Mouse (Mus musculus) thymus, adult 2 months (tissue): ENCODE data around the gene Krt79. TPM values are rescaled to one million over a fixed set of nuclear protein-coding genes. Genes with fewer than 3 reads are reported as not detected.

Source experiments
- DNase-seq: peaks from one replicate; pipeline ENCODE4 v3.0.0; 2021
- H3K27ac ChIP-seq: fragments of 200-500 bp; 2 replicates; pipeline ENCODE4 v1.5.1; 2012; ENCODE audit warnings: low read length, control low read depth; ENCODE audit not compliant: control insufficient read depth, insufficient read depth
- H3K27me3 ChIP-seq: fragments of 200-500 bp; 2 replicates; pipeline ENCODE4 v1.6.1; 2012; ENCODE audit warnings: mild to moderate bottlenecking, low read length, moderate library complexity, mixed read lengths; ENCODE audit not compliant: control insufficient read depth, insufficient read depth
- H3K36me3 ChIP-seq: fragments of 200-500 bp; 2 replicates; pipeline ENCODE4 v1.6.1; 2012; ENCODE audit warnings: mild to moderate bottlenecking, low read length, moderate library complexity; ENCODE audit not compliant: control insufficient read depth, insufficient read depth
- H3K4me1 ChIP-seq: fragments of 200-500 bp; replicated peaks from 2 replicates; pipeline ENCODE4 v1.6.1; 2012; ENCODE audit warnings: low read length; ENCODE audit not compliant: control insufficient read depth, insufficient read depth
- H3K4me3 ChIP-seq: fragments of 200-500 bp; 2 replicates; pipeline ENCODE4 v1.5.1; 2012; ENCODE audit warnings: mild to moderate bottlenecking, low read length, control low read depth, moderate library complexity; ENCODE audit not compliant: control insufficient read depth, insufficient read depth
- CTCF ChIP-seq: fragments of 200-500 bp; IDR thresholded peaks from 2 replicates; pipeline ENCODE4 v1.5.1; 2012; ENCODE audit warnings: mild to moderate bottlenecking, control low read depth, low read length, moderate library complexity, borderline replicate concordance; ENCODE audit not compliant: control insufficient read depth, poor library complexity, insufficient read depth; ENCODE audit errors: extremely low read depth
- POLR2A ChIP-seq: fragments of 200-500 bp; IDR thresholded peaks from 2 replicates; pipeline ENCODE4 v1.6.1; 2012; ENCODE audit warnings: mild to moderate bottlenecking, low read length, control low read depth, moderate library complexity; ENCODE audit not compliant: control insufficient read depth, poor library complexity, insufficient read depth; ENCODE audit errors: extremely low read depth
- WGBS: fragments of 180-500 bp; shearing (Covaris S2); methylation state at CpG from one replicate; pipeline ENCODE4 v1.1.7; 2018; 5-methylcytosine and 5-hydroxymethylcytosine counted together
- polyA plus RNA-seq: library from polyadenylated mRNA; depleted of rRNA; stranded (reverse); fragments of >200 nt; gene quantifications from 2 replicates; pipeline ENCODE4 v1.2.3, GENCODE M21; 2012

Krt79 gene
- polyA plus RNA-seq, 1 experiment = 1.8 TPM

DNA sequence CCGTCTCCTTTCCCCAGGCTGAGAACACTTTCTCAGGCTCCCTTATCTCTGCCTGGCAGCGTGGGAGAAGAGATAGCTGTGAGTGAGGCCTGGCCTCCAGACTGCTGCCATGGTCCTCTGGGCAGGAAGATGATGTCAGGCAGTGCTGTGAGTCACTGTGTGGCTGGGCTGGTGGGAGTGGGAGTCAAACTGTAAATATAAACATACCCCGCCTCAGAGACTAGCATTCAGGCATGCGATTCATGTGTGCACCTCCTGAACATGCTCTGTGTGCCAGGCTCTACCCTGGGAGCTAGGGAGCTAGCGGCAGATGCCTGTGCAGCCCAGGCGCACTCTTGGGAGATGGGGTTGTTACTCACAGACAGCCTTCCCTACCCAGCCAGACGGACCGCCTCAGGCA lies 1.8 kb upstream of the Krt79 start:
- Histone ChIP-seq H3K36me3 (no peaks in the 10 kb centered on the region), H3K4me1 (no peaks in the 10 kb centered on the region), H3K27ac (no peak overlapping the region), H3K27me3 (no peaks in the 10 kb centered on the region), H3K4me3 (no peak overlapping the region)
- 77% methylated on average over 8 of the region's 8 CpGs for WGBS
- DNase-seq = no peak
- TF ChIP-seq CTCF = no peak
- no peak for TF ChIP-seq POLR2A

DNA sequence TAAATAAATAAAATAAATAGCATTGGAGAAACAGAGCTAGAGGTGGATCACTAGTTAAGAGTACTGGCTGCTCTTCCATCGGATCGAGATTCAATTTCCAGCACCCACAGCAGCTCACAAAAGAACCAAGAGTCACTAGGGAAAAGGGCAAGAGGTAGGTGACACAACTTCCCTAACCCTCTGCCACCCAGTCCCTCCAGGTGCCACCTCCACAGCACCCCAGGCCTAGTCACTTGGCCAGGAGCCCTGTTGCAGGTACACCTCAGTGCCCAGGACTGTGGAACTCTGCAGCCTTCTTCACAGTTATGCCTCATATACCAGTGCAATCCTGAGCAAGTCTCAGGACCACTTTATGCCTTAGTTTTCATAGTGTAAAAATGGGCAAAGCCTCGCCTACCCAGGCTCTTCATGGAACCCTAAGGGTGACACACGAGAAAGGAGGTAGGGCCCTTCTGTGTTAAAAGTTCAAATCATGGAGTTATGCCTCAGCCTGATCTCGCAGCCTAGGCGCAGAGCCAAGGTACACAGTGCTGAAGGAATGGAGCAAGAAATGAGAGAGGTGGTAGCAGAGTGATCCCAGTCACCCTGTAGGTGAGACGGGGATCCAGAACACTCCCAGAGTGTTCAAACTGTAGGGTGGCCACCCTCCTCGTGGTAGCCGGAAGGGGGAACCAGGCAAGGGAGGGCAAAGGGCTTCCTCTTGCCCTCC lies 1.4 kb downstream of the Krt79 start:
- Histone ChIP-seq H3K4me1 (no peaks in the 10 kb centered on the region), H3K27me3 (no peaks in the 10 kb centered on the region)
- WGBS = 86% methylated on average over 9 of the region's 9 CpGs

DNA sequence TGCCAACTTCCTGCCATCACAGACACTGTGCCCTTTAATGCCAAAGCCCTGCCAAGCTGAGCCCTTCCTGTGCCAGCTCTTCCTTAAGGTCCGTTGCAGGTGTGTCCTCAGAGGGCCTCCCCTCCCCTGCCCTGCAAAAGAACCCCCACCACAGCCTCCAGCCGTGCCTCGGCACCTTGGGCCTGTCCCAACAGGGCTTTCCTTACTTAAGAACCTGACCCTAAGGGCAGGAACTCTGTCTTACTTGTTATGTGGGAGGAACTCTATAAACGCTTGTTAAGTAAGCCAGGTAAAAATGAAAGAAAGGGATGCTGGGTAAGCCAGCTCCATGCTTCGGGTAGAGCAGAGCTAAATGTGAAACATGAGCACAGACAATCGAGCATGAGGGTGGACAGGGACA lies 7.1 kb downstream of the Krt79 start:
- no peak for DNase-seq
- H3K27me3 ChIP-seq = peaks cover 5% of the 10 kb centered on the region; the same call in 1 of the 2 replicates

More for the DNA sequence above, 1.4 kb downstream of the Krt79 start:
- Histone ChIP-seq H3K27ac (no peak overlapping the region), H3K4me3 (no peak overlapping the region), H3K36me3 (no peaks in the 10 kb centered on the region)
- TF ChIP-seq POLR2A (no peak), CTCF (no peak)
- no peak for DNase-seq

DNA sequence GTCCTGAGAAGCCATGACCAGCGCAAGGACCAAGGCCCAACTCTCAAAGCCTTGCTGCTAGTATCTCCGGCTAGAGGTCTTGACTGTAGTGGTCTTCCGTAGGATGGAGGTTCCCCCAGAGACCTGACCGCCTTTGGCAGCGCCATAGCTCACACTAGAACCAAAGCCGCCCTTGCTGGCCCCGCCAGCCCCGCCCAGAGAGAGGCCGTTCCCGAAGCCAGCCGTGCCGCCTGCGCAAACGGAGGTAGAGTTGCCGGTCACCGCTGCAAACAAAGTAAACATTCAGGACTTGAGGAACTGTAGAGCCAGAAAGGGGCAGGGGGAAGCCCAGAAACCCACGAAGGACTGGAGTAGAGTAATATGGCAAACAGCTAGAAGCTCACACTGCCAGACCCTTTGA lies 10.5 kb downstream of the Krt79 start:
- DNase-seq = no peak
- H3K4me3 ChIP-seq = no peak overlapping the region
- WGBS = 5% methylated on average over 17 of the region's 17 CpGs
- no peaks in the 10 kb centered on the region for H3K4me1 ChIP-seq
- H3K36me3 ChIP-seq = no peaks in the 10 kb centered on the region
- no peak for TF ChIP-seq CTCF
- H3K27me3 ChIP-seq = peaks cover 5% of the 10 kb centered on the region; the same call in 1 of the 2 replicates
- H3K27ac ChIP-seq = no peak overlapping the region

More for the DNA sequence above, 7.1 kb downstream of the Krt79 start:
- H3K4me1 ChIP-seq = no peaks in the 10 kb centered on the region
- H3K27ac ChIP-seq = no peak overlapping the region
- H3K36me3 ChIP-seq = no peaks in the 10 kb centered on the region
- 79% methylated on average over 6 of the region's 6 CpGs for WGBS
- no peak for TF ChIP-seq CTCF
- no peak overlapping the region for H3K4me3 ChIP-seq

DNA sequence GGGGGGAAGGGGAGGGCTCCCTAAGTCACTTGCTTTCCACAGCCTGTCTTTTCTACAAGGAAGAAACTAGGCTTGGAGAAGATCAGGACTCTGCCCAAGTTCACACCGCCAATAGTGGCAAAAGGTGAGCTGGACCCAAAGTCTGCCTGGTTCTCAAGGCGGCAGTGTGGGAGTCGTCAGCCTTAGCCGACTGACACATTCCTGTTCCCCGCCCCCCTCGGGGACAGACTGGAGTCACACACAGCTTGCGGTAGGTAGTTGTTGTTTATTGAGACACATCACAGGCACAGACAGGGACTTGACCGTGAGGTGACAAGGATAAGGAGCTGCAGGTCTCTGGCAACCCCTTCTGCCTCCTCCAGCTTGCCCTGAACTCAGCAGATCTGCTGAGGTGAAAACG lies 11.0 kb downstream of the Krt79 start:
- Histone ChIP-seq H3K4me3 (no peak overlapping the region), H3K27ac (no peak overlapping the region), H3K4me1 (no peaks in the 10 kb centered on the region), H3K27me3 (peaks cover 5% of the 10 kb centered on the region; the same call in 1 of the 2 replicates), H3K36me3 (no peaks in the 10 kb centered on the region)
- WGBS = 34% methylated on average over 9 of the region's 9 CpGs
- no peak for TF ChIP-seq POLR2A
- TF ChIP-seq CTCF = no peak
- DNase-seq = no peak

DNA sequence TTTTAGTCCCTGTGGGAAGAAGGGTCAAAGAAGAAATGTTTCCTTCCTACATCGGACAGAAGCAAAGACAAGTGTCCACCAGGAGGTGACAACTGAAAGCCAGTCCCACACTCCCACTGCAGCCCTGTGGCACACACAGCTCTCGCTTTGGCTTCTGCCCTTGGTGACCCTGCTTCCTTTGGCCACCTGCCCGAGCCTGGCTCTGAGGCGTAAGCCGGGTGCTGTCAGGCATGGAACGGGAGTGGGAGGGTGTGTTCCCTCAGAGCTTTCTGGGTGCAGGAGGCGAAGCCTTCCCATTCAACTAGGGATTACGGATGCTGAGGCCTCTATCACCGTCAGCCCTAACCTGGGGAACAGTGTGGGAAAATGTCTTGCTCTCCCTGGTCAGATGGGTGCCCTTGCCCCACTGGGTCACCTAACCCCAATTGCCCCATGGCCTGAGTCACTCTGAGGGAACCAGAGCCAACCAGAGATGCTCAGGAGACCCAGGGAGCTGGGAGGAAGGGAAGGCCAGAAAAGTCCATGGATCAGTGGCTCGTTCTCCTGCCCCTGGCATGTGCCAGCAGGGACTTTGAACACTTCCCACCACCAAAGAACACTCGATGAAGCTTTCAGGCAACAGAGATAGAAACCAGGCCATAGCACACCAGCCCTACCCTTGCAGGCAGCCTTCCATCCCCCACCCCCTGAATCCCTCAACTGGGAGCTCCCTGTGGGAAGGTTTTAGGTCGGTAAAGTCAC lies 12.6 kb downstream of the Krt79 start:
- no peak overlapping the region for H3K27ac ChIP-seq
- peaks cover 5% of the 10 kb centered on the region; the same call in 1 of the 2 replicates for H3K27me3 ChIP-seq
- H3K4me1 ChIP-seq = no peaks in the 10 kb centered on the region
- H3K36me3 ChIP-seq = no peaks in the 10 kb centered on the region
- no peak for TF ChIP-seq POLR2A
- DNase-seq = no peak
- WGBS = 80% methylated on average over 12 of the region's 12 CpGs
- no peak overlapping the region for H3K4me3 ChIP-seq

DNA sequence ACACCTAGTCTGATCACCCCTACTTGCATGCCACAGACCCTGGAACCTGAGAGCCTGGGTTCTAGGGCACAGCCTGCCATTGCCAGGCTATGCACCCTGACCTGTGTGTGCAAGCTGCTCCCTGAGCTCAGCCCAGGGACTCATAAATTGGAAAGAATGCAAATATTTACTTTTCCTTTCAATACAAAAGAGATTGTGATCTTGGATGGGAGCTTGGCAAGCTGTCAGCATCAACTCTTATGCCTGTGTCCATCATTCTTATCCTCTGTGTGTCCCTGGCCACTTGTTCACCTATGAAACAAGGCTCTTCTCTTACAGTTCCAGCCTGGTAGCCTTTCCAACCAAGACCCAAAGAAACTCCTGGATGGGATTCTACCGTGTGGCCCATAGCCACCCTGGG lies 15.1 kb downstream of the Krt79 start:
- 93% methylated on average over 1 of the region's 1 CpGs for WGBS
- H3K27me3 ChIP-seq = peaks cover 5% of the 10 kb centered on the region; the same call in 1 of the 2 replicates

More for the DNA sequence above, 15.1 kb downstream of the Krt79 start:
- Histone ChIP-seq H3K36me3 (no peaks in the 10 kb centered on the region), H3K27ac (no peak overlapping the region), H3K4me1 (no peaks in the 10 kb centered on the region), H3K4me3 (no peak overlapping the region)
- TF ChIP-seq POLR2A = no peak
- no peak for TF ChIP-seq CTCF
- no peak for DNase-seq
